Mouse (Mus musculus) skeletal muscle tissue, adult 2 months (tissue): ENCODE measurements at regions not wholly inside any gene's neighbourhood (a gene's known extent, or its start where the extent isn't known, plus 50 kb on each side); places are given as distances from the start of the nearest gene placed in this dataset.

ENCODE experiments used
- DNase-seq: peaks from one replicate; pipeline ENCODE4 v3.0.0-alpha.2; 2012; ENCODE audit warnings: low read depth, low spot score

GRCm38 (mm10) chr1:51697265-51698192 is 218.3 kb downstream of the Myo1b start:
- peak; percentile 26 for DNase-seq

GRCm38 (mm10) chr1:51696471-51696870 is 218.2 kb upstream of the Nabp1 start:
- no peak for DNase-seq

- DNase-seq = peak; percentile 30
Measured at GRCm38 (mm10) chr1:51690878-51691277, 212.7 kb upstream of the Nabp1 start.

GRCm38 (mm10) chr1:51689461-51690223 is 211.4 kb upstream of the Nabp1 start:
- peak; percentile 24 for DNase-seq

- DNase-seq = no peak
Measured at GRCm38 (mm10) chr1:51688946-51689345, 210.7 kb upstream of the Nabp1 start.

GRCm38 (mm10) chr1:51688224-51688545 is 210.0 kb upstream of the Nabp1 start:
- DNase-seq = no peak

GRCm38 (mm10) chr1:51687484-51688223 is 209.4 kb upstream of the Nabp1 start:
- no peak for DNase-seq

- DNase-seq = no peak
Measured at GRCm38 (mm10) chr1:51686759-51687158, 208.5 kb upstream of the Nabp1 start.

- DNase-seq = no peak
Measured at GRCm38 (mm10) chr1:51682273-51682672, 204.0 kb upstream of the Nabp1 start.

- DNase-seq = no peak
Measured at GRCm38 (mm10) chr1:51681872-51682271, 203.6 kb upstream of the Nabp1 start.

GRCm38 (mm10) chr1:51680725-51681124 is 202.5 kb upstream of the Nabp1 start:
- no peak for DNase-seq

- no peak for DNase-seq
Measured at GRCm38 (mm10) chr1:51678290-51678928, 200.2 kb upstream of the Nabp1 start.

- DNase-seq = no peak
Measured at GRCm38 (mm10) chr1:51677802-51678201, 199.6 kb upstream of the Nabp1 start.

- DNase-seq = no peak
Measured at GRCm38 (mm10) chr1:51671691-51672090, 193.5 kb upstream of the Nabp1 start.

- peak; percentile 26 for DNase-seq
Measured at GRCm38 (mm10) chr1:51671287-51671686, 193.1 kb upstream of the Nabp1 start.

GRCm38 (mm10) chr1:51670009-51670408 is 191.8 kb upstream of the Nabp1 start:
- DNase-seq = no peak

- DNase-seq = no peak
Measured at GRCm38 (mm10) chr1:51668881-51669280, 190.7 kb upstream of the Nabp1 start.

GRCm38 (mm10) chr1:51660531-51660930 is 182.3 kb upstream of the Nabp1 start:
- DNase-seq = no peak

GRCm38 (mm10) chr1:51657203-51657602 is 179.0 kb upstream of the Nabp1 start:
- DNase-seq = no peak

- no peak for DNase-seq
Measured at GRCm38 (mm10) chr1:51650653-51650995, 172.4 kb upstream of the Nabp1 start.

GRCm38 (mm10) chr1:51649963-51650652 is 171.9 kb upstream of the Nabp1 start:
- no peak for DNase-seq
